Mouse (Mus musculus) cortical plate, adult 2 months (tissue): ENCODE results near the gene Rps2.

Experiments
- CTCF ChIP-seq: fragments of 200-500 bp; IDR thresholded peaks from 2 replicates; pipeline ENCODE4 v1.5.1; 2011; ENCODE audit warnings: mild to moderate bottlenecking, control low read depth, low read length; ENCODE audit not compliant: insufficient read depth; ENCODE audit errors: extremely low read depth
- POLR2A ChIP-seq: fragments of 200-500 bp; IDR thresholded peaks from 2 replicates; pipeline ENCODE4 v1.6.1; 2011; ENCODE audit warnings: mild to moderate bottlenecking, low read length, control low read depth; ENCODE audit not compliant: insufficient read depth; ENCODE audit errors: extremely low read depth

DNA sequence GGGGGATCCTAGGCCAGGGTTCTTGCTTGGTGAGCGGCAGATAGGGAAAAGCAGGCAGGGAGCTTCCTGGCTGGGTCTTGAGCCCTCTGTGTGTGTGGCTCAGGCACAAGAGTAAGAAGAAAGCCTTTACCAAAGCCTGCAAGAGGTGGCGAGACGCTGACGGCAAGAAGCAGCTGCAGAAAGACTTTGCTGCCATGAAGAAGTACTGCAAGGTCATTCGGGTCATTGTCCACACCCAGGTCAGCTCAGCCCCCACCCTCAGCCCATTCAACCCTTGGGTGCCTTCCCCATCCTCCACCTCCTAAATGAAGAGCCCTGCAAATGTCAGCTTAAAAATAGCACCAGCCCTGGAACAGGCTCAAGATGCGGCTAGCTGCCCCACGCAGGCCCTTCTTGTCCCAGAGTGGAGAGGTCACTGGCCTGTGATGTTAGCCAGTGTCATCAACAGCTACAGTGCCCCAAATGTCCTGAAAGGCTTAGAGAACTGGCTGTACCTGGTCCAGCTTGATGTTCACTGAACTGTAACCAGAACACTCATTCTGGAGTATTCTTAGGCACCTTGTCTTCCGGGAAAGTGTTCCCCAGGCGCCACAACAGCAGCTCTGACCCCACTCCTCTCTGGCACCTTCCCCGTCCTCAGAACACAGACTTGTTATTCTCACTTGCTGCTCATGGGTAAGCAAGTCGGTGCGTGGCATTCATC, 14.5 kb downstream of the Rps2 start:
- TF ChIP-seq CTCF = no peak
- TF ChIP-seq POLR2A = no peak
